Mouse (Mus musculus) gastrocnemius, postnatal 4 days (tissue): Measurements from ENCODE around the gene Hcn2. TPM values are rescaled to one million over a fixed set of nuclear protein-coding genes. Genes with fewer than 3 reads are reported as not detected.
"Not testable (repeated sequence)": the region's sequence is repeated elsewhere in the genome, so short reads cannot be mapped to it uniquely, and the experiment has no call there.

Experiments
- DNase-seq, 2 experiments: peaks; one replicate each; pipeline ENCODE4 v3.0.0; 2021 to 2022; ENCODE audit warnings: low spot score in 2 of 2, mixed read lengths in 2 of 2
- total RNA-seq, 2 experiments: library from RNA; stranded (reverse); gene quantifications; 2 replicates each; pipeline ENCODE4 v1.2.3; 2021

The Hcn2 gene
- total RNA-seq, 2 experiments from 2014 or later: 0.96 TPM

GRCm38 (mm10) chr10:79686219-79686618, 30.2 kb upstream of the Hcn2 start:
- DNase-seq: no peak

DNA sequence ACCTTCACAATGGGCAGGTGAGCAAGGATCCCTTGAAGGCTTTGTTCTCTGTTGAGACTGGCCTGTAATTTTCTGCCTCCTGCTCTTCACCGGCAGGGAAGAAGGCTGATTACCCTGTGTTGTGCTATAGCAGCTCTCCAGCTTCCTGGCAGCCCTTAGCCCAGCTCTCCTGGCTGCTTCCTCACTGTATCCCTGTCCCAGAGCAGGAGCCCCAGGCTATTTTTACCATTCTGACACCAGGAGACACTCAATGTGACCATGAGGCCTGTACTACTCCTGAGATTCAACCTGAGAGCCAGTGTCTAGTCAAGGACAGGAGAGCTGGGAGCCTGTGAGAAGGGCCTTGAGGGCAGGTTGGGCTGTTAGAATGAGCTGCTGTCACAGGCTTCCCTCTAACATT, 29.7 kb upstream of the Hcn2 start:
- DNase-seq: no peak

GRCm38 (mm10) chr10:79687513-79687912, 28.9 kb upstream of the Hcn2 start:
- no peak for DNase-seq

DNA sequence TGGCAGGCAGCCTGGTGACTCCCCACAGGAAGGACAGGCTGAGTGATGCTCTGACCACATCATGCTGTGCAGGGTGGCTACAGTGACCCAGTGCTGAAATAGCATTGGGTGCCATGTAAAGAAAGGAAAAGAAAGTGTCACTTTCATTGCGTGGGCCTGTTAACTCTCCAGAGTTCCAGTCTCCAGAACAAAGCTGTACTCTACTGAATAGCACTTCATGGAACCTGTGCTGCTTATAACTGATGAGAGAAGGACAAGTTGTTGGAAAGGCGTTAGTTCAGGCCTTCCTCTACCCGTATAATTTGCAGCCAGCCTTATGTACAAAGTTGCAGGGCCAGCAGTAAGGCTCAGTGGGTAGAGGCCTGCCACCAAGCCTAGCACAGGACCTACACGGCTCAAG, 27.7 kb upstream of the Hcn2 start, which contains the start of gene Gzmm:
TSS of gene Gzmm (plus strand) at position 301 of the 400 bp plus-strand sequence.
- DNase-seq: no peak

DNA sequence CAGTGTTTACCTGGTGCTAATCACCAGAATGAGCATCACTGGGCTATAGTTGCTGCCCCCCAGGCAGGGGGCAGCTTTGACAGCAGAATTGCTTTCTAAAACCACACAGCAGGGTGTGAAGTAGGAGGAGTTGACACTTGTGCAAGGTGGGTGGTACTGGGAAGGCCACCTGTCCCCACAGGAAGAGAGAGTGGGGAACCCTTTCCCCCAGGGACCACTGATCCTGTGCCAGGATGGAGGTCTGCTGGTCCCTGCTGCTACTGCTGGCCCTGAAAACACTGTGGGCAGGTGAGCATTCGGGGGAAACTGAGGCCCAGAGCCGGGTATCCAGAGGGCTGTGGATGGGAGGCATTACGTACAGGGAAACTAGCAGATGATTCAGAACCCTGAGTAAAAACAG, 27.3 kb upstream of the Hcn2 start:
- DNase-seq: peak in 1 of 2 experiments; percentile 8

- DNase-seq: no peak
Measured at GRCm38 (mm10) chr10:79691986-79692548, 24.4 kb upstream of the Hcn2 start.

DNA sequence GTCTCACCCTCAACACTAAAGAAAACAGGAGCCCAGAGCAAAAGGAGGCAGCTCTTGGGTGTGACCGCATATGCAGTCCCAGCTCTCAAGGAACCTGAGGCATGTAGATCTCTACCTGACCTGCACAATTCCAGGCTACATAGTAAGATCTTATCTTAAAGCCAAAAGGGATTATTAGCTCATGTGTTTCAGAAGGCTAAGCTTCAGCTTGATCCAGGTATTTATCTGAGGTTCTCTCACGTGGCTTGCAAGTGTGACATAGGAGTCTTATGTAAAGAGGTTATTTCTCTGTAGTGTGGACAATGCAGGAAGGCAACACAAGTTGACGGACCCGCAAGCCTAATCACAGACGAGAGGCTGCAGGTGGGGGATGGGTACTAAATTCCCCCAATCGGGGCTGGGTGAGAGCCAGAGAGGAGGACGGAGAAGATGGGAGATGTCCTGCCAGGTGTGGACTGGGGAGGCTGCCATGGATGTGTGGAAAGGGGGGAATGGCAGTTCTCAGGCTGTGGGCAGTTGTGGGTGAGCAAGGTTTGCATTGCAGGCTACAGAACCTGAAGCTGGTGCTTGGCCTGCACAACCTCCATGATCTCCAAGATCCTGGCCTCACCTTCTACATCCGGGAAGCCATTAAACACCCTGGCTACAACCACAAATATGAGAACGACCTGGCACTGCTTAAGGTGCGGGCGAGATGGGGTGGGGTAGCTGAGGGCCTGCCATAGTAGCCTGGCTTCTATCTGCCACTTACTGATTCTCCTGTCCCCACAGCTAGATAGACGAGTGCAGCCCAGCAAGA, 22.7 kb upstream of the Hcn2 start:
- no peak for DNase-seq

- no peak for DNase-seq
Measured at GRCm38 (mm10) chr10:79694379-79694655, 22.1 kb upstream of the Hcn2 start.

GRCm38 (mm10) chr10:79695231-79696128, 21.0 kb upstream of the Hcn2 start:
- DNase-seq: peak; percentile 66 to 83

- DNase-seq: no peak
Measured at GRCm38 (mm10) chr10:79696129-79696651, 20.2 kb upstream of the Hcn2 start.

DNA sequence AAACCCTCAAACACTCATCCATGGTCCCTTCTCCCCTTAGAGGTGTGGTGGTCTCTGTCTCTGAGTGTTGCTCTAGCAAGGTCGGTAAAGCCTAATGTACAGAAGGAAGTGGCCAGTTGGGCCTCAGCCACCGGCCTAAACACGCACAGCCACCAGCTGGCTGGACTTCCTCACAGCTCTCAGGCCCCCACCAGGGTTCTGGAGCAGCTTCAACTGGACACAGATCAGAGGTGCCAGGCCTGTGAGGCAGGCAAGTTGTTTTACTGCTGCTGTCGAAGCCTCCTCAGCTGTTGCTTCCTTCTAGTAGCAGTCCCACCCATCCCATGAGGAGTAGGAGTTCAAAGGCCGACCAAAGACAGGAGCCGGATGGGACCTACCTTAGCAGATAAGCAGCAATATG, 18.5 kb upstream of the Hcn2 start:
- no peak for DNase-seq

- DNase-seq: no peak
Measured at GRCm38 (mm10) chr10:79698459-79698858, 18.0 kb upstream of the Hcn2 start.

- no peak for DNase-seq
Measured at GRCm38 (mm10) chr10:79700676-79701075, 15.8 kb upstream of the Hcn2 start.

DNA sequence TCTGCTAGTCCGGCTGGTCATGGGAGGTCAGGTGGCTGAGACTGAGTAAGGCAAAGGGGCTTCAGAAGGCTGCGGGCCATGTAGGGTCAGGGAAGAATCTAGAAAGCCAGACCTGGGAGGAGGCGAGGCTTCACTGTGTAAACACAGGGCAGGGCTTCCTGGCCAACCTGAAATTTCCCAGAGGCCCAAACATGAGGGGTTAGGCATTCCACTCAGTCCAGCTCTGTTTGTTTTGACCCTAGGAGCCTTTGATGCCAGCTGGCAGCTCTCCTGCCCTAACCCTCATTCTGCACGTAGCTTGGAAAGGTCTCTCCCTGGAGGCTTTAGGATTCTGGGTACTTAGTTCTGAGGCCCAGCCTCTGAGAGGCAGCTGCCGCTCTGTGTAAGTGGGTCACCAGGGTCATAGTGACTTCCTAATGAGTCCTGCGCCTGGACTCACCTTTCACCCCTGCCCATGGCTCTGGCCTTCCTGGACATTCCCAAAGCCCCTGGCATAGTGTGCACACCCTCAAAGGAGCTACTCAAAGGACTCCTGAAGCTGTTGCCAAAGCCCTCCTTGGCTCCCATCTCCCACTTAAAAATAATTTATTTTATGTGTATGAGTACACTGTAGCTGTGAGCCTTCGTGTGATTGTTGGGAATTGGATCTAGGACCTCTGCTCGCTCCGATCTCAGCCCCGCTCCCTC, 14.8 kb upstream of the Hcn2 start:
- DNase-seq: no peak

- not testable (repeated sequence) for DNase-seq
Measured at GRCm38 (mm10) chr10:79702970-79703369, 13.5 kb upstream of the Hcn2 start.

DNA sequence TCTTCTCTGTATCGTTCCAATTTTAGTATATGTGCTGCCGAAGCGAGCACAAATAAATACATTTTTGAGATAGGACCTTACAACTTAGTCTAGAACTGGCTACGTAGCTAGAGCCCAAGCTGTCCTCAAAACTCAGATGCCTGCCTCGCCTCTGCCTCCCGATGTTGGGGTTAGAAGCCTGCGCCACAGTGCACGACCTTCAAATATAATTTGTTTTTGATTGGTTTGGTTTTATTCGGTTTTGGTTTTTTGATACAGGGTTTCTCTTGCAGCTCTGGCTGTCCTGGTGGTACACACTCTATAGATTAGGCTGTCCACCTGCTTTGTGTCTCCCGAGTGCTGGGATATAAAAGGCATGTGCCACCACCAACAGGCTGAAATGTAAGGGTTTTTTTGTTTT, 12.9 kb upstream of the Hcn2 start:
- DNase-seq: no peak

DNA sequence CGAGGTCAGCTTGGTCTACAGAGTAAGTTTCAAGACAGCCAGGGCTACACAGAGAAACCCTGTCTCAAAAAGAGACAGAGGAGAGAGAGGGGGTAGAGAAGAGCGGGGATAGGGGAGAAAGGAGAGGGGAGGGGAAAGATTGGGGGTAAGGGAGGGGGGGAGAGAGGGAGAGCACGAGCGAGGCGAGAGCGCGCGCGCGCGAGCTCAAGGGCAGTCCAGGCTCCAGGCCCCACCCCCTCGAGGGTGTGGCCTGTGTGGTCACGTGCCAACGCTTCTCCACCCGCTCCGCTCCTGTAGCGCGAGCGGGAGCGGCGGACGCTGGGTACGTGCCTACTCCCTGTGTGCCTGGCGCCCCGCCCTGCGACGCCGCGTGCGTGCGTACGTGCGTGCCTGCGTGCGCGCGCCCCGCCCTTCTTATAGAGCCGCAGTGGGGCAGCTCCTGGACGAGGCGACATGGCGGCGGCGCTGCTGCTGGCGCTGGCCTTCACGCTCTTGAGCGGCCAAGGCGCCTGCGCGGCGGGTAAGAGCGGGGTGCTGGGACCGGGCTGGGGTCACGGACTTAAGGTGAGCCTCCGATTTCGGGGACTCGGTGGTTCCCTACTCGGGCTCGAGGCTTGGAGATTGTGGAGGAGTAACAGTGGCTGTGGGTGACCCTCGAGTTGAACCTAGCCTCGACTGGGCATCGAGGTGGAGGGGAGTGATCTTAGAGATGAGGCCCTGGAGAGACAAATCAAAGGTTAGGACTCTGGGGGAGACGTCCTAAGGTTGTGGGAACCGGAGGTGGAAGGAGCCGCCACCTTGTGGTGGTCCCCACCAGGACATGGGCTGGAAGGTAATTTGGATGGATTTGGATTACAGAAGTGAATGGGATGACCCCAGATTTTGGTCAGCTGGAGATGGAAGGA, 12.1 kb upstream of the Hcn2 start, which contains the start of gene Bsg:
TSS of gene Bsg (plus strand) at position 427 of the 905 bp plus-strand sequence.
- peak; percentile 98 to 99 for DNase-seq

- no peak for DNase-seq
Measured at GRCm38 (mm10) chr10:79704970-79705360, 11.5 kb upstream of the Hcn2 start.

DNA sequence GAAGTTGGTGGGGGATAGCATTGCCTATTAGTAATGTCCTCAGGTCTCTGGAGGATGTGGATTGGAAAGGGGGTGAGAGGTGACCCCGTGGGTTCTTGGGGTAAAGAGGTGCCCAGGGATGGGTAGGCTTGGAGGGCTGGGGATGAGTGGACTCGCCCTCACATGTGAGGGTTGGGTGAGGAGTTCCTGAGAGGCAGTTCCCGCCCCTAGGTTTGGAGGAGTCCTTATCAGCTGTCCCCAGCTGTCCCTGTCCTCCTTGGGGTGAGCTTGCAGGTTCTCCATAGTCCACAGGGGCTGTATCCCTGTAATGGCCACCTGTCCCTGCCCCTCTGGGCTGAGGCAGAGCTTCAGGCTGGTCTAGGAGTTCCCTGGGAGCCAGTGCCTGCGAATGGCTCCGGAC, 10.5 kb upstream of the Hcn2 start:
- no peak for DNase-seq
